Mouse (Mus musculus) lung, postnatal 0 days (tissue): Measurements from ENCODE around the gene Klf1.

Experiments used
- CTCF ChIP-seq: IDR thresholded peaks from 2 replicates; pipeline ENCODE4 v1.5.1; 2016; ENCODE audit warnings: antibody characterized with exemption, mild to moderate bottlenecking
- EP300 ChIP-seq: IDR thresholded peaks from 2 replicates; pipeline ENCODE4 v1.6.1; 2016; ENCODE audit warnings: antibody characterized with exemption, mild to moderate bottlenecking, control low read depth

- TF ChIP-seq EP300 (no peak), CTCF (no peak)
Measured at GRCm38 (mm10) chr8:84912391-84912790, 10.7 kb downstream of the Klf1 start.
